Mouse (Mus musculus): Measurements from ENCODE around the gene Commd1.

- TF ChIP-seq CTCF (IDR thresholded peaks at IDR 0.05) (no peak), POLR2A (IDR thresholded peaks at IDR 0.05; ENCODE audit: insufficient read depth, low read depth, low read length) (no peak)
These were observed 121.6 kb downstream of the Commd1 start, which contains the start of gene B3gnt2 for GRCm38 (mm10) chr11:22860335-22861227.
